Mouse (Mus musculus) CH12.LX (cell line): ENCODE measurements around the gene Hdac11. TPM values are rescaled to one million over a fixed set of nuclear protein-coding genes. Genes with fewer than 3 reads are reported as not detected.
"Not testable (repeated sequence)": the region's sequence is repeated elsewhere in the genome, so short reads cannot be mapped to it uniquely, and the experiment has no call there.

Experiments used
- DNase-seq: peaks from one replicate; pipeline ENCODE4 v3.0.0-alpha.2; 2013; ENCODE audit errors: extremely low read depth
- H3K27ac ChIP-seq: 2 replicates; pipeline ENCODE4 v1.5.1; 2012; ENCODE audit warnings: low read depth, mild to moderate bottlenecking, control low read depth, moderate library complexity; ENCODE audit not compliant: insufficient read depth
- H3K27me3 ChIP-seq: replicated peaks from 2 replicates; pipeline ENCODE3; 2012; ENCODE audit warnings: inconsistent platforms
- H3K36me3 ChIP-seq, 2 experiments: replicated peaks in 1 of 2; 2 replicates each; pipeline versions ENCODE3 to v1.6.1; 2012; ENCODE audit warnings: inconsistent platforms in 1 of 2, low read length in 1 of 2, mild to moderate bottlenecking in 1 of 2, mixed read lengths in 1 of 2, moderate library complexity in 1 of 2; ENCODE audit not compliant: control insufficient read depth in 1 of 2, insufficient read depth in 1 of 2
- H3K4me1 ChIP-seq, 2 experiments: 2 replicates each; pipeline ENCODE4 v1.6.1; 2012; ENCODE audit warnings: inconsistent platforms in 1 of 2, moderate library complexity in 1 of 2; ENCODE audit not compliant: insufficient read depth in 2 of 2, control insufficient read depth in 1 of 2
- H3K4me2 ChIP-seq: 2 replicates; pipeline ENCODE4 v1.6.1; 2012; ENCODE audit warnings: low read depth, mild to moderate bottlenecking, control low read depth; ENCODE audit not compliant: poor library complexity, insufficient read depth, severe bottlenecking
- H3K4me3 ChIP-seq, 3 experiments: fragments of 150-350 bp in 1 of 3; sonication (generic) in 1 of 3; replicated peaks in 1 of 3; 2 replicates each; pipeline versions ENCODE3 to v1.5.1; 2011 to 2012; ENCODE audit warnings: low read depth in 2 of 3, low read length in 2 of 3, mild to moderate bottlenecking in 2 of 3, moderate library complexity in 2 of 3, control low read depth in 1 of 3, improper control_type of control experiment in 1 of 3, inconsistent platforms in 1 of 3, mixed read lengths in 1 of 3; ENCODE audit not compliant: poor library complexity in 1 of 3
- H3K79me2 ChIP-seq: replicated peaks from 2 replicates; pipeline ENCODE4 v1.6.1; 2012; ENCODE audit warnings: mild to moderate bottlenecking, moderate library complexity; ENCODE audit not compliant: control insufficient read depth, poor library complexity, insufficient read depth, severe bottlenecking; ENCODE audit errors: extremely low read depth
- H3K9ac ChIP-seq: 2 replicates; pipeline ENCODE4 v1.6.1; 2012; ENCODE audit warnings: low read depth, mild to moderate bottlenecking, control low read depth, moderate library complexity; ENCODE audit not compliant: insufficient read depth
- H3K9me3 ChIP-seq: replicated peaks from 2 replicates; pipeline ENCODE3; 2012; ENCODE audit warnings: low read length, inconsistent platforms, mixed read lengths
- CHD1 ChIP-seq: IDR thresholded peaks from 2 replicates; pipeline ENCODE4 v1.6.1; 2012; ENCODE audit warnings: low read depth, low read length, improper control_type of control experiment, inconsistent platforms
- E2F4 ChIP-seq: IDR thresholded peaks from 2 replicates; pipeline ENCODE4 v1.6.1; 2011; ENCODE audit warnings: low read depth, low read length, improper control_type of control experiment; ENCODE audit not compliant: insufficient replicate concordance
- ELF1 ChIP-seq: IDR thresholded peaks from 2 replicates; pipeline ENCODE4 v1.6.1; 2014; ENCODE audit warnings: low read depth, mild to moderate bottlenecking, inconsistent platforms, low read length, improper control_type of control experiment
- IRF4 ChIP-seq: IDR thresholded peaks from 2 replicates; pipeline ENCODE4 v1.6.1; 2014; ENCODE audit warnings: low read depth, mild to moderate bottlenecking, inconsistent platforms, low read length, improper control_type of control experiment
- NELFE ChIP-seq: IDR thresholded peaks from 2 replicates; pipeline ENCODE4 v1.6.1; 2011; ENCODE audit warnings: low read depth, low read length, improper control_type of control experiment
- POLR2A ChIP-seq: IDR thresholded peaks from 2 replicates; pipeline ENCODE4 v1.6.1; 2011; ENCODE audit warnings: low read depth, mild to moderate bottlenecking, improper control_type of control experiment, low read length
- SMC3 ChIP-seq: IDR thresholded peaks from 2 replicates; pipeline ENCODE4 v1.6.1; 2011; ENCODE audit warnings: low read depth, low read length, improper control_type of control experiment
- USF1 ChIP-seq: IDR thresholded peaks from 2 replicates; pipeline ENCODE4 v1.6.1; 2014; ENCODE audit warnings: low read depth, mild to moderate bottlenecking, inconsistent platforms, low read length, improper control_type of control experiment
- USF2 ChIP-seq: conservative IDR thresholded peaks from 2 replicates; pipeline ENCODE4 v1.6.1; 2011; ENCODE audit warnings: low read depth, low read length, improper control_type of control experiment
- ZKSCAN1 ChIP-seq: IDR thresholded peaks from 2 replicates; pipeline ENCODE4 v1.6.1; 2012; ENCODE audit warnings: low read depth, inconsistent platforms, low read length, improper control_type of control experiment, borderline replicate concordance
- ZMIZ1 ChIP-seq: IDR thresholded peaks from 2 replicates; pipeline ENCODE4 v1.6.1; 2012; ENCODE audit warnings: low read depth, mild to moderate bottlenecking, inconsistent platforms, low read length, improper control_type of control experiment
- dilution Hi-C: fragments of 300-500 bp; cut with MboI; formaldehyde crosslinking; loops from 2 replicates; pipeline ENCODE4 v1.14.3; 2020; ENCODE audit warnings: low sequenced_read_pairs; ENCODE audit not compliant: extremely low pct_unique_long_range_greater_than_20kb, extremely low pct_ligation_motif_present
- in situ Hi-C: fragments of 300-500 bp; cut with MboI; formaldehyde crosslinking; loops from 3 replicates; pipeline ENCODE4 v1.14.3; 2019; ENCODE audit warnings: low sequenced_read_pairs, low pct_ligation_motif_present, low pct_unique_long_range_greater_than_20kb, mixed read lengths
- polyA plus RNA-seq: library from polyadenylated mRNA; unstranded; fragments of >175 nt; gene quantifications from 2 replicates; pipeline ENCODE4 v1.2.1, GENCODE M21; 2012; ENCODE audit warnings: low read depth; ENCODE audit not compliant: insufficient read length
- total RNA-seq, 2 experiments: library from RNA; depleted of rRNA; stranded (reverse); fragments of 300-350 nt in 1 of 2; fragments of >200 nt in 1 of 2; gene quantifications; 2 replicates each; pipeline ENCODE4 v1.2.3; 2012 to 2014

The Hdac11 gene
- total and polyA plus RNA-seq, 3 experiments = 0.53 to 2.1 TPM; not detected in 1

DNA sequence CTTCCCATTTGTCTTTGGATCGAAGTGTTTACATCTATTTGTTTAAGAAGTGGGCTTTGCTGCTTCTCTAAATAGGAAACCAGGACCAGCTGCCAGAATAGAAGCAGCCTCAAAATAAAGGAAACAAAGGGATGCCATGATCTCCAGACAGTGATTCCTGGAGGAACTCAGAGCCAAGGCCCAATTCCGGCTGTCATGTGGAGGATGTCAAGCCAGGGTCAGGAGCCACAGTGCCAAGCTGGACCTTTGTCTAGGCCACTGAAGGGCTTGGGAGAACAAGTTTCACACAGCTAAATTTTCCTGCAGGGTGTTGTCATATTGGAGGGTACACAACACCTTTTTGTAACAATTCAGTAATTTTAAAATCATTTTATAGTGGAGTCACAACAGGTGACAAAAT lies 36.3 kb upstream of the Hdac11 start:
- in situ Hi-C loops (no loop called here), dilution Hi-C loops (no loop called here)
- Histone ChIP-seq H3K4me1 (peaks cover 10 to 45% of the 10 kb centered on the region in 2 experiments), H3K79me2 (peaks cover 10% of the 10 kb centered on the region), H3K9me3 (peaks cover 8% of the 10 kb centered on the region), H3K4me2 (no peak overlapping the region), H3K4me3 (no peak overlapping the region), H3K27me3 (no peaks in the 10 kb centered on the region), H3K27ac (no peak overlapping the region), H3K9ac (no peak overlapping the region), H3K36me3 (no peaks in the 10 kb centered on the region)
- no peak for TF ChIP-seq SMC3
- no peak for TF ChIP-seq CHD1
- no peak for TF ChIP-seq ELF1
- TF ChIP-seq E2F4 = no peak
- no peak for TF ChIP-seq USF2
- no peak for TF ChIP-seq ZMIZ1
- TF ChIP-seq POLR2A = no peak
- DNase-seq = no peak

DNA sequence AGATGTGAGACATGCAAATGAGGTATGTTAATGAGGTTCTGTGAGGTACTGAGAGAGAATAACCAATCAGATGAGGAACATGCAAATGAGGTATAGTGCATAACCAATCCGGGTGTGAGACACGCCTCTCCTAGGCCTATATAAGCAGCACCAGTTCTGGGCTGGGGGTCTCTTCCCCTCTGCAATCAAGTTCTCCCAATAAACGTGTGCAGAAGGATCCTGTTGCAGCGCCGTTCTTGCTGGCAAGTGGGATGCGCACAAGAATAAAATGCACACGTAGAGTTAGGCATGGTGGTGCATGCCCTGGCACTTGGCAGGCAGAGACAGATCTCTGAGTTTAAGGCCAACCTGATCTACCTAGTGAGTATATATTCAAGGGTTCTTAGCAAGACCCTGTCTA lies 35.4 kb upstream of the Hdac11 start:
- H3K4me1 ChIP-seq = peaks cover 10 to 45% of the 10 kb centered on the region in 2 experiments
- H3K27me3 ChIP-seq, H3K9ac ChIP-seq, H3K27ac ChIP-seq, H3K4me3 ChIP-seq, in situ Hi-C loops, H3K4me2 ChIP-seq, H3K79me2 ChIP-seq, H3K9me3 ChIP-seq, H3K36me3 ChIP-seq, dilution Hi-C loops, DNase-seq: not testable (repeated sequence)

DNA sequence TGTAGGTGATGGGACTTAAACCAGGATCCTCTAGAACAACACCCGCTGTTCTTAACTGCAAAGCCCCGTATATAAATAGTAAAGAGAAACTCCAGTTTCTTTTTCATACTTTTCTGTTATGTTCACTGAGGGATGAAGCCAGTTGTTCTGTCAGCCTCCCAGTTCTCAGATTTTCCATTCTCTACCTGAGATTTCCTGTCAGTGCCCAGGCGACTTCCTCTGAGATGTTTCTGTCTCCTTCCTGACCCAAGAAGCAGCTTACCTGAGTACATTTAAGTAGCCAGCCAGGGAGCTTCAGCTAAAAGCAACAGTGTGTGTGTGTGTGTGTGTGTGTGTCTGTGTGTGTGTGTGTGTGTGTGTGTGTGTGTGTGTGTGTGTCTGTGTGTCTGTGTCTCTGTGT lies 33.0 kb upstream of the Hdac11 start:
- no peak overlapping the region for H3K9ac ChIP-seq
- TF ChIP-seq NELFE (no peak), IRF4 (peak; percentile 20; the same call in 1 of the 2 replicates), ZKSCAN1 (no peak), USF1 (no peak)
- dilution Hi-C loops (no loop called here), in situ Hi-C loops (no loop called here)
- no peak overlapping the region for H3K27ac ChIP-seq
- H3K4me3 ChIP-seq = peak overlapping the region in 1 of 3 experiments; percentile 32
- H3K27me3 ChIP-seq = no peaks in the 10 kb centered on the region
- no peaks in the 10 kb centered on the region for H3K79me2 ChIP-seq
- H3K4me1 ChIP-seq = peaks cover 6 to 38% of the 10 kb centered on the region in 2 experiments
- no peak for DNase-seq
- H3K36me3 ChIP-seq = no peaks in the 10 kb centered on the region
- peaks cover 8% of the 10 kb centered on the region for H3K9me3 ChIP-seq
- H3K4me2 ChIP-seq = peak overlapping the region; percentile 3; the same call in 1 of the 2 replicates
